Mouse (Mus musculus) forebrain, embryonic 10.5 days (tissue): ENCODE measurements around the gene Socs3. TPM values are rescaled to one million over a fixed set of nuclear protein-coding genes. Genes with fewer than 3 reads are reported as not detected.
A peak's percentile ranks its signal among the peaks of the same experiment; 100 is the strongest.

Source experiments
- DNase-seq: peaks from one replicate; pipeline ENCODE4 v3.0.0-alpha.2; 2017; ENCODE audit warnings: low spot score; ENCODE audit errors: extremely low spot score
- H3K27ac ChIP-seq: fragments of 300-500 bp; sonication (generic); 2 replicates; pipeline ENCODE4 v1.5.1; 2016; ENCODE audit warnings: mild to moderate bottlenecking
- H3K27me3 ChIP-seq: fragments of 300-500 bp; sonication (generic); 2 replicates; pipeline ENCODE4 v1.6.1; 2016; ENCODE audit warnings: mild to moderate bottlenecking; ENCODE audit not compliant: poor library complexity, severe bottlenecking
- H3K36me3 ChIP-seq: fragments of 300-500 bp; sonication (generic); replicated peaks from 2 replicates; pipeline ENCODE4 v1.6.1; 2016; ENCODE audit warnings: mild to moderate bottlenecking, moderate library complexity
- H3K4me1 ChIP-seq: fragments of 300-500 bp; sonication (generic); 2 replicates; pipeline ENCODE4 v1.6.1; 2016
- H3K4me3 ChIP-seq: fragments of 300-500 bp; sonication (generic); 2 replicates; pipeline ENCODE4 v1.5.1; 2016; ENCODE audit warnings: mild to moderate bottlenecking, moderate library complexity
- H3K9me3 ChIP-seq: fragments of 300-500 bp; sonication (generic); 2 replicates; pipeline ENCODE4 v1.6.1; 2016; ENCODE audit warnings: mild to moderate bottlenecking, moderate library complexity
- WGBS: fragments of 180-500 bp; shearing (Covaris S2); methylation state at CpG from one replicate; pipeline ENCODE4 v1.1.7; 2016; 5-methylcytosine and 5-hydroxymethylcytosine counted together
- polyA plus RNA-seq: library from polyadenylated mRNA; unstranded; fragments of >200 nt; fragmentation: Nextera tagmentation; extraction: Ambion mirVana; gene quantifications from 2 replicates; pipeline ENCODE4 v1.2.1, GENCODE M21; 2016

The Socs3 gene
- polyA plus RNA-seq, 1 experiment from 2014 or later = 13.6 TPM

GRCm38 (mm10) chr11:118003718-118004117, 33.9 kb upstream of the Socs3 start:
- peaks cover 18% of the 10 kb centered on the region for H3K4me1 ChIP-seq
- no peaks in the 10 kb centered on the region for H3K9me3 ChIP-seq
- H3K27ac ChIP-seq = no peak overlapping the region
- H3K36me3 ChIP-seq = peaks cover 92% of the 10 kb centered on the region
- no peak for DNase-seq
- 84% methylated on average over 5 of the region's 5 CpGs for WGBS
- H3K27me3 ChIP-seq = no peaks in the 10 kb centered on the region
- no peak overlapping the region for H3K4me3 ChIP-seq

- no peak for DNase-seq
- 97% methylated on average over 14 of the region's 14 CpGs for WGBS
- Histone ChIP-seq H3K4me3 (no peak overlapping the region), H3K27me3 (no peaks in the 10 kb centered on the region), H3K27ac (no peak overlapping the region), H3K9me3 (no peaks in the 10 kb centered on the region), H3K36me3 (peaks cover 96% of the 10 kb centered on the region), H3K4me1 (peaks cover 18% of the 10 kb centered on the region)
Measured at GRCm38 (mm10) chr11:118003176-118003575, 33.3 kb upstream of the Socs3 start.

- peaks cover 85% of the 10 kb centered on the region for H3K36me3 ChIP-seq
- H3K27ac ChIP-seq = peak overlapping the region; percentile 37; the same call in 1 of the 2 replicates
- no peaks in the 10 kb centered on the region for H3K27me3 ChIP-seq
- no peak overlapping the region for H3K4me3 ChIP-seq
- no peaks in the 10 kb centered on the region for H3K9me3 ChIP-seq
- WGBS = 93% methylated on average over 7 of the region's 7 CpGs
- no peak for DNase-seq
- peaks cover 14% of the 10 kb centered on the region for H3K4me1 ChIP-seq
Measured at GRCm38 (mm10) chr11:118000565-118001215, 30.8 kb upstream of the Socs3 start.

GRCm38 (mm10) chr11:118000083-118000482, 30.2 kb upstream of the Socs3 start:
- H3K9me3 ChIP-seq = no peaks in the 10 kb centered on the region
- peaks cover 19% of the 10 kb centered on the region for H3K4me1 ChIP-seq
- H3K27ac ChIP-seq = no peak overlapping the region
- H3K27me3 ChIP-seq = no peaks in the 10 kb centered on the region
- H3K4me3 ChIP-seq = no peak overlapping the region
- H3K36me3 ChIP-seq = peaks cover 79% of the 10 kb centered on the region
- WGBS = 69% methylated on average over 1 of the region's 1 CpGs
- DNase-seq = no peak

- no peak overlapping the region for H3K4me3 ChIP-seq
- no peaks in the 10 kb centered on the region for H3K27me3 ChIP-seq
- peaks cover 72% of the 10 kb centered on the region for H3K36me3 ChIP-seq
- no peaks in the 10 kb centered on the region for H3K9me3 ChIP-seq
- H3K4me1 ChIP-seq = peaks cover 26% of the 10 kb centered on the region
- DNase-seq = no peak
- H3K27ac ChIP-seq = no peak overlapping the region
- 91% methylated on average over 6 of the region's 6 CpGs for WGBS
Measured at GRCm38 (mm10) chr11:117999260-117999934, 29.6 kb upstream of the Socs3 start.

- Histone ChIP-seq H3K27me3 (no peaks in the 10 kb centered on the region), H3K27ac (no peak overlapping the region), H3K36me3 (peaks cover 62% of the 10 kb centered on the region), H3K9me3 (no peaks in the 10 kb centered on the region), H3K4me1 (peaks cover 35% of the 10 kb centered on the region), H3K4me3 (no peak overlapping the region)
- no peak for DNase-seq
- WGBS = 95% methylated on average over 4 of the region's 4 CpGs
Measured at GRCm38 (mm10) chr11:117998356-117998755, 28.5 kb upstream of the Socs3 start.

GRCm38 (mm10) chr11:117997085-117997484, 27.2 kb upstream of the Socs3 start:
- DNase-seq = no peak
- Histone ChIP-seq H3K4me1 (peaks cover 48% of the 10 kb centered on the region), H3K4me3 (no peak overlapping the region), H3K36me3 (peaks cover 50% of the 10 kb centered on the region), H3K27ac (no peak overlapping the region), H3K27me3 (no peaks in the 10 kb centered on the region), H3K9me3 (no peaks in the 10 kb centered on the region)
- 92% methylated on average over 2 of the region's 2 CpGs for WGBS

- DNase-seq = no peak
- peaks cover 40% of the 10 kb centered on the region for H3K36me3 ChIP-seq
- WGBS = 30% methylated on average over 3 of the region's 3 CpGs
- H3K4me1 ChIP-seq = peaks cover 58% of the 10 kb centered on the region
- H3K4me3 ChIP-seq = no peak overlapping the region
- 0 out of 2 replicates have a peak overlapping the region, but pooled peaks have one; percentile 12 for H3K27ac ChIP-seq
- H3K27me3 ChIP-seq = no peaks in the 10 kb centered on the region
- no peaks in the 10 kb centered on the region for H3K9me3 ChIP-seq
Measured at GRCm38 (mm10) chr11:117996066-117996465, 26.2 kb upstream of the Socs3 start.

- H3K4me3 ChIP-seq = no peak overlapping the region
- no peaks in the 10 kb centered on the region for H3K9me3 ChIP-seq
- H3K27me3 ChIP-seq = no peaks in the 10 kb centered on the region
- H3K27ac ChIP-seq = peak overlapping the region; percentile 30; the same call in 1 of the 2 replicates
- WGBS = 55% methylated on average over 3 of the region's 3 CpGs
- DNase-seq = no peak
- peaks cover 36% of the 10 kb centered on the region for H3K36me3 ChIP-seq
- H3K4me1 ChIP-seq = peaks cover 62% of the 10 kb centered on the region
Measured at GRCm38 (mm10) chr11:117995661-117996060, 25.8 kb upstream of the Socs3 start.

- 51% methylated on average over 2 of the region's 2 CpGs for WGBS
- DNase-seq = no peak
- Histone ChIP-seq H3K4me1 (peaks cover 66% of the 10 kb centered on the region), H3K27ac (peak overlapping the region; percentile 30; the same call in 1 of the 2 replicates), H3K4me3 (no peak overlapping the region), H3K9me3 (no peaks in the 10 kb centered on the region), H3K36me3 (peaks cover 31% of the 10 kb centered on the region), H3K27me3 (no peaks in the 10 kb centered on the region)
Measured at GRCm38 (mm10) chr11:117995255-117995654, 25.4 kb upstream of the Socs3 start.

- WGBS = 81% methylated on average over 9 of the region's 9 CpGs
- H3K36me3 ChIP-seq = peaks cover 23% of the 10 kb centered on the region
- no peaks in the 10 kb centered on the region for H3K27me3 ChIP-seq
- no peak overlapping the region for H3K4me3 ChIP-seq
- no peaks in the 10 kb centered on the region for H3K9me3 ChIP-seq
- peaks cover 74% of the 10 kb centered on the region for H3K4me1 ChIP-seq
- no peak overlapping the region for H3K27ac ChIP-seq
- no peak for DNase-seq
Measured at GRCm38 (mm10) chr11:117994250-117995057, 24.6 kb upstream of the Socs3 start.

GRCm38 (mm10) chr11:117993190-117994175, 23.6 kb upstream of the Socs3 start:
- H3K27me3 ChIP-seq = no peaks in the 10 kb centered on the region
- 77% methylated on average over 14 of the region's 14 CpGs for WGBS

More at GRCm38 (mm10) chr11:117993190-117994175, 23.6 kb upstream of the Socs3 start:
- Histone ChIP-seq H3K27ac (no peak overlapping the region), H3K4me3 (no peak overlapping the region), H3K9me3 (no peaks in the 10 kb centered on the region), H3K36me3 (peaks cover 14% of the 10 kb centered on the region), H3K4me1 (peaks cover 80% of the 10 kb centered on the region)
- DNase-seq = no peak
